Mouse (Mus musculus) ES-Bruce4 (cell line): Measurements from ENCODE around the gene Gm340.

Experiments used
- CTCF ChIP-seq: IDR thresholded peaks from one replicate; pipeline ENCODE4 v1.8.1; 2011; ENCODE audit warnings: low read depth, low read length
- EP300 ChIP-seq: IDR thresholded peaks from 2 replicates; pipeline ENCODE4 v1.6.1; 2011; ENCODE audit warnings: low read depth, low read length; ENCODE audit not compliant: insufficient read depth
- POLR2A ChIP-seq: IDR thresholded peaks from one replicate; pipeline ENCODE4 v1.8.1; 2011; ENCODE audit warnings: low read length; ENCODE audit not compliant: insufficient read depth

- no peak for TF ChIP-seq POLR2A
- TF ChIP-seq CTCF = no peak
- TF ChIP-seq EP300 = no peak
These were observed 5.5 kb downstream of the Gm340 start for GRCm38 (mm10) chr19:41587431-41588222.
